ENCODE assay signal across 1 mouse cellular context in the genomic region with DNA sequence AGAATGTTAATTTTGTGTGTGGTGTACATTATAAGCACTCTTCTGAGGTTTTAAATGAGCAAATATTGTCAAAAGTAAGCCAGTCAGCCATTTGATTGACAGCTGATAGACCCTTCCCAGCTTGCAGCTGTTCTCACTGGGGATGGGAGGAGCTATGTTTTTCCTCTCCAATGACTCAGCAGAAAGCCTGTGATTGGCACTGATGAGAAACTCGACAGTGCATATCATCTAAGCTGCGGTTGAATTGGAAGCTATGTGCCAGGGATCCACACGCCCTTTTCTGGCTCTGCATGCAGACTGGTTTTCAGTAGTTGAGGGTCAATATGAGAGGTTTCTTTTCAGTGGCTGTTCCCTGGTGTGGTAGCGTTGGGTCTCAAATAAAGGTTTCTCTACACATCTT.
TF ChIP-seq lines count a peak whose summit lies in the region.

No protein-coding gene starts in this region.

TF ChIP-seq in MEL, 35 proteins besides CTCF, POLR2A, EP300 and RAD21:
- no peak for TF ChIP-seq E2F4 (IDR thresholded peaks at IDR 0.05; ENCODE audit: borderline replicate concordance, low read depth, low read length)
- no peak for TF ChIP-seq JUND (IDR thresholded peaks at IDR 0.05; ENCODE audit: low read depth, low read length)
- TF ChIP-seq GATA1 (IDR thresholded peaks at IDR 0.05; ENCODE audit: low read depth, low read length) = no peak
- TF ChIP-seq ZMIZ1 (IDR thresholded peaks at IDR 0.05; ENCODE audit: low read depth, low read length) = no peak
- TF ChIP-seq NRF1 (IDR thresholded peaks at IDR 0.05; ENCODE audit: insufficient read depth, low read depth, low read length, poor library complexity, severe bottlenecking) = no peak
- TF ChIP-seq KAT2A (conservative IDR thresholded peaks at IDR 0.05; ENCODE audit: low read depth, low read length) = no peak
- no peak for TF ChIP-seq USF2 (IDR thresholded peaks at IDR 0.05; ENCODE audit: borderline replicate concordance in 1 of 2, insufficient read depth in 1 of 2, low read depth in 1 of 2, low read length in 2 of 2)
- TF ChIP-seq ZC3H11A (IDR thresholded peaks at IDR 0.05; ENCODE audit: low read depth, low read length) = no peak
- no peak for TF ChIP-seq TAL1 (IDR thresholded peaks at IDR 0.05; ENCODE audit: low read length)
